Mouse (Mus musculus) liver, adult 2 months (tissue): ENCODE data around the gene Palm3.

ENCODE experiments used
- CTCF ChIP-seq: fragments of 200-500 bp; IDR thresholded peaks from 2 replicates; pipeline ENCODE4 v1.5.1; 2011; ENCODE audit warnings: low read depth, low read length, control low read depth
- POLR2A ChIP-seq: fragments of 200-500 bp; IDR thresholded peaks from 2 replicates; pipeline ENCODE4 v1.6.1; 2011; ENCODE audit warnings: low read length, control low read depth; ENCODE audit not compliant: insufficient read depth; ENCODE audit errors: extremely low read depth

DNA sequence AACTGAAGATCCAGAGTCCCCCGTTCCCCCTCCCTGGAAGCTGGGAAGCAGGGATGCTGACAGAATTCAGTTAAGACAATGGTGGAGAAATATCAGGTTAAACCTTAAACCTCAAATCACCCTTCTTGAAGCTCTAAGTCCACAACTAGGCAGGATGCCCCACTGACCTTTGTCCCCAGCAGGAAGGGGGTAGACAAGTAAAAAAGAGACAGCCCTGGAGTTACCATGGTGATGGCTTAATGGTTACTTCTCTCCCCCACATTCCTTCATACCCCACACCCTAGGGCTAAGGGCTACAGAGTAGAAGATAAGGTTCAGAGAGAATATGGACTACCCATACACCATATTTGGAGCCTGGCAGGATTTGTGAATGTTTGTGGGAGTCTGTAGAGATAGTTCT is 2.4 kb downstream of the Palm3 start:
- TF ChIP-seq CTCF (no peak), POLR2A (no peak)
